Mouse (Mus musculus): ENCODE results near the gene Zfp652. TPM values are rescaled to one million over a fixed set of nuclear protein-coding genes. Genes with fewer than 3 reads are reported as not detected.
A peak's percentile ranks its signal among the peaks of the same experiment; 100 is the strongest.

Zfp652 gene
- total and polyA plus RNA-seq, 3 experiments: 57.0 to 261 (median 180) TPM

DNA sequence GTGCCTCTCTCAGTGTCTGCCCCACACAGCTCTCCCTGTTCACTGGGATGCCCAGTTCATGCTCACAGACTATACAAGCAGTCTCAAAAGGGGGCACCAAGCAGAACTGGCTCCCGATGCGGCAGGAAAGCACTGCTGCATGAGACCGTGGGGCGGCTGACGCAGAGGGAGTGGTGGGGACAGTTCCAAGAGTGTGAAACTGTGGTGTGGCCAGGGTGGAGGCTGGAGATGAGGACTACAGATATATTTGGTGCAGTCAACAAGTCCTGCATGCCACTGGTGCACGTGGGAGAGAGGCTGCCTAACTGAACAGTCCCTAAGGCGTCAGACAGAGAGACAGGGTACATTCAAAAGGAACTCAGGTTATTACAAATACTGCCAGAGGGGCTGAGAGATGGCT is 23.5 kb upstream of the Zfp652 start:
- DNase-seq (ENCODE audit: low spot score) (peak; percentile 63), ATAC-seq (ENCODE audit: extremely low read depth, insufficient number of reproducible peaks, low FRiP score, poor library complexity, severe bottlenecking) (peak; percentile 64)
- peak overlapping the region; percentile 63; the same call in 1 of the 2 replicates for H3K4me3 ChIP-seq (ENCODE audit: low read depth, low read length)

DNA sequence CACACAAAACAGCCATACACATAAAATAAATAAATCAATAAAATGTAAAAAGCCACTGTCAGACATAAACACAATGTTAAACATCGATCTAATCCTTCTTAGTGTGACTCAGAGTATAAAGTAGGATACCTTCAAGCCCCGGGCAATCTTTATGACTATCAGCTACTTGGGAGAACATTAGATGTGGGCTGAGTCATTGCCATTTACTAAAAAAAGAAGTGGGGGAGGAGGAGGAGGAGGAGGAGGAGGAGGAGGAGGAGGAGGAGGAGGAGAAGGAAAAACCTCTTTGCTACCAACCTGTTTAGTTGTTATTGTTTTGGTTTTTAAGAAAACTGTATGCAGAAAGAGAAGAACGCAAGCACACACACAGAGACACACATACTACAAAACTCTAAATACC is 22.9 kb upstream of the Zfp652 start:
- Histone ChIP-seq H3K4me3 (ENCODE audit: low read depth, low read length) (no peak overlapping the region; the same call in 1 of the 2 replicates), H3K27me3 (ENCODE audit: insufficient read depth, low read length) (no peaks in the 10 kb centered on the region), H3K4me1 (ENCODE audit: insufficient read depth, low read depth, low read length) (peaks cover 87% of the 10 kb centered on the region), H3K9me3 (replicated peaks) (no peaks in the 10 kb centered on the region), H3K36me3 (replicated peaks) (peaks cover 9% of the 10 kb centered on the region)
- DNase-seq (ENCODE audit: low spot score) (no peak), ATAC-seq (ENCODE audit: extremely low read depth, insufficient number of reproducible peaks, low FRiP score, poor library complexity, severe bottlenecking) (no peak)
- no peak for TF ChIP-seq CTCF (IDR thresholded peaks at IDR 0.05; ENCODE audit: low read depth, low read length)
- TF ChIP-seq POLR2AphosphoS5 (IDR thresholded peaks at IDR 0.05; ENCODE audit: insufficient replicate concordance, low read depth, low read length): no peak
- TF ChIP-seq GATA2 (IDR thresholded peaks at IDR 0.05; ENCODE audit: borderline replicate concordance, low read depth, low read length): no peak
- TF ChIP-seq GATA1 (IDR thresholded peaks at IDR 0.05; ENCODE audit: borderline replicate concordance, low read length): no peak
- TF ChIP-seq TAL1 (conservative IDR thresholded peaks at IDR 0.05; ENCODE audit: low read depth, low read length): no peak

More for the DNA sequence above, 23.5 kb upstream of the Zfp652 start:
- Histone ChIP-seq H3K36me3 (replicated peaks) (peaks cover 15% of the 10 kb centered on the region), H3K27me3 (ENCODE audit: insufficient read depth, low read length) (no peaks in the 10 kb centered on the region), H3K4me1 (ENCODE audit: insufficient read depth, low read depth, low read length) (peaks cover 84% of the 10 kb centered on the region), H3K9me3 (replicated peaks) (no peaks in the 10 kb centered on the region)
- no peak for TF ChIP-seq TAL1 (conservative IDR thresholded peaks at IDR 0.05; ENCODE audit: low read depth, low read length)
- TF ChIP-seq CTCF (IDR thresholded peaks at IDR 0.05; ENCODE audit: low read depth, low read length): no peak
- no peak for TF ChIP-seq GATA1 (IDR thresholded peaks at IDR 0.05; ENCODE audit: borderline replicate concordance, low read length)
- TF ChIP-seq POLR2AphosphoS5 (IDR thresholded peaks at IDR 0.05; ENCODE audit: insufficient replicate concordance, low read depth, low read length): no peak
- TF ChIP-seq GATA2 (IDR thresholded peaks at IDR 0.05; ENCODE audit: borderline replicate concordance, low read depth, low read length): no peak

DNA sequence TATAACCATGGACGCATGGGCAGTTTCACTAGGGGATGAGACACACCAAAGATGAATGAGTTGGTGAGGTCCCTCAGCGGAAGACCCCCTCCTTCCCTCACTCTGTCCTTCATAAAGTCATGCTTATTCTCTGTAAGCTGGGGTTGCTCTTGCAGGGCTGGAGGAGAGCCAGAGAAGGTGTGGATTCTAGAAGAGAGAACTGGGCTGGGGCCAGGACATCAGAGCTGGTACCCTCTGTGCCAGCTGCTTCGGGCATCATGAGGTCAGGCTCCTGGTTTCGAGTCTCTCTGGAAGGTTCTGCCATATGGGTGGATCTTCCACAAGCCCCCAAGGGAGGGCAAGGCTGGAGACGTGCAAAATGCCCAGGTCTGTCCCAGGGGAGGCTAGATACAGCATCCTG is 13.9 kb upstream of the Zfp652 start:
- TF ChIP-seq TAL1 (conservative IDR thresholded peaks at IDR 0.05; ENCODE audit: low read depth, low read length) (no peak), GATA1 (IDR thresholded peaks at IDR 0.05; ENCODE audit: borderline replicate concordance, low read length) (no peak), POLR2AphosphoS5 (IDR thresholded peaks at IDR 0.05; ENCODE audit: insufficient replicate concordance, low read depth, low read length) (no peak)
- Histone ChIP-seq H3K4me1 (ENCODE audit: insufficient read depth, low read depth, low read length) (peaks cover 82% of the 10 kb centered on the region), H3K36me3 (replicated peaks) (peaks cover 21% of the 10 kb centered on the region), H3K27me3 (ENCODE audit: insufficient read depth, low read length) (no peaks in the 10 kb centered on the region), H3K4me3 (ENCODE audit: low read depth, low read length) (no peak overlapping the region), H3K9me3 (replicated peaks) (peaks cover 11% of the 10 kb centered on the region)
- no peak for ATAC-seq (ENCODE audit: extremely low read depth, insufficient number of reproducible peaks, low FRiP score, poor library complexity, severe bottlenecking)
- no peak for DNase-seq (ENCODE audit: low spot score)

DNA sequence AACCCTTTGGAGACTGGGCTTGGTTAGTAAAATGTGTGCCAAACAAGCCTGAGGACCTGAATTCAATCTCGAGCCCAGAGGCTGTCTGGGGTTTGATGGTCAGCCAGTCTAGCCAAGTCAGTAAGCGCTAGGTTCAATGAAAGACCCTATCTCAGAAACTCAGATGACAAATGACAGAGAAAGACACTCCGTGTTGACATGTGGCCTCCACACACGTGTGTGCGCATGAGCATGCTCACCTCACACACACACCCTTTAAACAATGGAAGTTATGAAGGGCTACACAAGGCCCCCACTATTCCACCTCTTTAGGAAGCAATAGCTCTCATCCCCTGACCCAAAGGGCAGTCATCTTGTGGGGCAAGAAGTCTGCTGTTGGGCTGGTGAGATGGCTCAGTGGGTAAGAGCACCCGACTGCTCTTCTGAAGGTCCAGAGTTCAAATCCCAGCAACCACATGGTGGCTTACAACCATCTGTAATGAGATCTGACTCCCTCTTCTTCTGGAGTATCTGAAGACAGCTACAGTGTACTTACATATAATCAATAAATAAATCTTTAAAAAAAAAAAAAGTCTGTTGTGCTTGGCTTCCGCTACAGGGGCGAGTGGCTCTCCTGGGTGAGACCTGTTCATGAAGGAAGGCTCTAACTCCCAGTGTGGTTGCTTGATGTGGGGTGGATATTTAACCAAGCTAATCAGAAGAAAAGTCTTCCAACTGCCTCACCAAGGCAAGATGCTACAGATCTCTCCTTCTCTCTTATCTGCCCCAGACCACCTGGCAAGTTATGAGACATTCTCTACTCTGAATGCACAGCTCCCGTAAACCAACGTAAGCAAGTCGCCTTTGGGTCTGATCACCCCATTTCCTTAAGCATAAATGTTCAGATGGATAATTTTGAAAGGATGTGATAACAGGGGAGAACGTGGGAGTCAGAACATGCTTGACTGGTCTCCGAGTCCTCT is 11.4 kb upstream of the Zfp652 start:
- ATAC-seq (ENCODE audit: extremely low read depth, insufficient number of reproducible peaks, low FRiP score, poor library complexity, severe bottlenecking) (peak; percentile 90), DNase-seq (ENCODE audit: low spot score) (peak; percentile 61)
- Histone ChIP-seq H3K9me3 (replicated peaks) (peaks cover 25% of the 10 kb centered on the region), H3K4me3 (ENCODE audit: low read depth, low read length) (no peak overlapping the region; the same call in 1 of the 2 replicates), H3K36me3 (replicated peaks) (peaks cover 28% of the 10 kb centered on the region), H3K27me3 (ENCODE audit: insufficient read depth, low read length) (no peaks in the 10 kb centered on the region), H3K4me1 (ENCODE audit: insufficient read depth, low read depth, low read length) (peaks cover 77% of the 10 kb centered on the region)
- TF ChIP-seq POLR2AphosphoS5 (IDR thresholded peaks at IDR 0.05; ENCODE audit: insufficient replicate concordance, low read depth, low read length): no peak
- TF ChIP-seq TAL1 (conservative IDR thresholded peaks at IDR 0.05; ENCODE audit: low read depth, low read length): peak; percentile 92

DNA sequence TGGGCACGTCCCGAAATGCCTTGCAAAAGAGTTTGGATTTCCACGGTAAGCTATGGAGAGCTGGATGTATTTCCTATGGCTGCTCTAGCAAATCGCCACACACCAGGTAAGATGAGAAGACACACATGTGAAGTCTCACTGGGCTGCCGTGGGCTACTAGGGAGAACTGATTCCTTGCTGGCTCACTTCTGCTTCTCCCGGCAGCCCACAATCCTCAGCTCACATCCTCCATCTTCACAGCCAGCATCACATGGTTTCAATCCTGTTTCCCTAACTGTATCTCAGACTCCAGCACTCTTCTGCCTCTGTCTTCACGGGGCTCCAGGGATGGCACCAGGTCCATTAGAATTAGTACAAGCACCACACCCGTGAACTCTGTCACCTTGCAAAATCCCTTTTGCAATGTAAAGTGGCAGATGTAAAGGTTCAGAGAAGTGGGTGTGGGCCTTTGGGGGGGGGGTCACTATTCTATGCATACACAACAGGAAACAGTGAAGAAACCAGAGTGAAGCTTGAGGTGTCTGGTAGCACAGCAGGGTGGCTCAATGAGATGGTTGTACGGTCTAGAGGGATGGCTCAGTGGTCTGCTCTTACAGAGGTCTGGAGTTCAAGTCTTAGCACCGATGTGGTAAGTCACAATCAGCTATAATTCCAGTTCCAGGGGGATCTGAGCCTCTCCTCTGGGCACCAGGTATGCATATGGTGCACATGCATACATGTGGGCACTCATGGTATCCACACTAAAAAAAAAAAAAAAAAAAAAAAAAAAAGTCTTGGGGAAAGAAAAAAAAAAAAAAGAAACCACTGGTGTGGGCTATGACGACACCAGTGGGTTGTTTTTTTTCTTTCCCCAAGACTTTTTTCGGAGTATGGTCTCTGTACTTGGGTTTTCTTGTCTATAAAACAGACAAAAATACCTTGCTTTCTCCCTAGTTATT is 8.2 kb upstream of the Zfp652 start:
- H3K36me3 ChIP-seq (replicated peaks): peaks cover 10% of the 10 kb centered on the region
- H3K4me1 ChIP-seq (ENCODE audit: insufficient read depth, low read depth, low read length): peaks cover 77% of the 10 kb centered on the region
- H3K4me3 ChIP-seq (ENCODE audit: low read depth, low read length): no peak overlapping the region
- ATAC-seq (ENCODE audit: extremely low read depth, insufficient number of reproducible peaks, low FRiP score, poor library complexity, severe bottlenecking) (no peak), DNase-seq (ENCODE audit: low spot score) (no peak)
- TF ChIP-seq CTCF (IDR thresholded peaks at IDR 0.05; ENCODE audit: low read depth, low read length) (no peak), GATA2 (IDR thresholded peaks at IDR 0.05; ENCODE audit: borderline replicate concordance, low read depth, low read length) (no peak), TAL1 (conservative IDR thresholded peaks at IDR 0.05; ENCODE audit: low read depth, low read length) (no peak), GATA1 (IDR thresholded peaks at IDR 0.05; ENCODE audit: borderline replicate concordance, low read length) (no peak), POLR2AphosphoS5 (IDR thresholded peaks at IDR 0.05; ENCODE audit: insufficient replicate concordance, low read depth, low read length) (no peak)
- peaks cover 25% of the 10 kb centered on the region for H3K9me3 ChIP-seq (replicated peaks)
- H3K27me3 ChIP-seq (ENCODE audit: insufficient read depth, low read length): no peaks in the 10 kb centered on the region

DNA sequence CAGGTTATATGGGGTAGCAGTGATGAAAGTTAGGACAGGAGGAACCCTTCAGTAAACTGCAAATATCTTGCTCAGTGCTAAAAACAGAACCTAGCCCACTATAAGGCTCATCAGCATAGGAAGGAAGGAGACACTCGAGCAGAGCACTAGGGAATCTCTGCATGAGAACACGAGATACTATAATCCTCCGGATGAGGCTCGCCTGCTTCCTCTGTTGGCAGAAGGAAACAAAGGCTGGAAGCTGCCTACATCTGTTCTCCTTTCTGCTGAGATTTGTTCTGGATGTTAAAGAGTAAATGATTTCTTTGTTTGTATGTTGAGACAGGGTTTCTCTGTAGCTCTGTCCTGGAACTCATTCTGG is 7.5 kb upstream of the Zfp652 start:
- H3K4me3 ChIP-seq (ENCODE audit: low read depth, low read length): no peak overlapping the region
- no peak for ATAC-seq (ENCODE audit: extremely low read depth, insufficient number of reproducible peaks, low FRiP score, poor library complexity, severe bottlenecking)
- no peak for DNase-seq (ENCODE audit: low spot score)
- TF ChIP-seq GATA2 (IDR thresholded peaks at IDR 0.05; ENCODE audit: borderline replicate concordance, low read depth, low read length) (no peak), CTCF (IDR thresholded peaks at IDR 0.05; ENCODE audit: low read depth, low read length) (no peak), TAL1 (conservative IDR thresholded peaks at IDR 0.05; ENCODE audit: low read depth, low read length) (no peak), POLR2AphosphoS5 (IDR thresholded peaks at IDR 0.05; ENCODE audit: insufficient replicate concordance, low read depth, low read length) (no peak), GATA1 (IDR thresholded peaks at IDR 0.05; ENCODE audit: borderline replicate concordance, low read length) (no peak)
- peaks cover 10% of the 10 kb centered on the region for H3K36me3 ChIP-seq (replicated peaks)
- peaks cover 77% of the 10 kb centered on the region for H3K4me1 ChIP-seq (ENCODE audit: insufficient read depth, low read depth, low read length)
- peaks cover 25% of the 10 kb centered on the region for H3K9me3 ChIP-seq (replicated peaks)
- H3K27me3 ChIP-seq (ENCODE audit: insufficient read depth, low read length): no peaks in the 10 kb centered on the region

Measured in G1E (cell line).